Mouse (Mus musculus) embryonic facial prominence, embryonic 13.5 days (tissue): ENCODE data around the gene Naaladl2. TPM values are rescaled to one million over a fixed set of nuclear protein-coding genes. Genes with fewer than 3 reads are reported as not detected.

Experiments used
- ATAC-seq: fragments of 200-750 bp; cut with Nextera tagmentation; 2 replicates; pipeline ENCODE4 v1.8.0; 2017; ENCODE audit warnings: low read depth; ENCODE audit not compliant: insufficient number of reproducible peaks, insufficient read depth, low FRiP score, low TSS enrichment
- H3K27ac ChIP-seq: fragments of 300-500 bp; sonication (generic); 2 replicates; pipeline ENCODE4 v1.5.1; 2015; ENCODE audit warnings: moderate library complexity, mild to moderate bottlenecking, inconsistent platforms
- H3K27me3 ChIP-seq: fragments of 300-500 bp; sonication (generic); 2 replicates; pipeline ENCODE4 v1.6.1; 2015; ENCODE audit warnings: mild to moderate bottlenecking, inconsistent platforms
- H3K36me3 ChIP-seq: fragments of 300-500 bp; sonication (generic); 2 replicates; pipeline ENCODE4 v1.6.1; 2015; ENCODE audit warnings: mild to moderate bottlenecking, inconsistent platforms
- H3K4me1 ChIP-seq: fragments of 300-500 bp; sonication (generic); 2 replicates; pipeline ENCODE4 v1.6.1; 2015; ENCODE audit warnings: inconsistent platforms
- H3K4me2 ChIP-seq: fragments of 300-500 bp; sonication (generic); 2 replicates; pipeline ENCODE4 v1.6.1; 2015; ENCODE audit warnings: moderate library complexity, mild to moderate bottlenecking, inconsistent platforms
- H3K4me3 ChIP-seq: fragments of 300-500 bp; sonication (generic); 2 replicates; pipeline ENCODE4 v1.5.1; 2015; ENCODE audit warnings: mild to moderate bottlenecking, inconsistent platforms
- H3K9ac ChIP-seq: fragments of 300-500 bp; sonication (generic); 2 replicates; pipeline ENCODE4 v1.6.1; 2015; ENCODE audit warnings: mild to moderate bottlenecking, inconsistent platforms
- H3K9me3 ChIP-seq: fragments of 300-500 bp; sonication (generic); 2 replicates; pipeline ENCODE4 v1.6.1; 2016; ENCODE audit warnings: inconsistent platforms
- WGBS: fragments of 180-500 bp; shearing (Covaris S2); methylation state at CpG from one replicate; pipeline ENCODE4 v1.1.7; 2015; ENCODE audit warnings: mixed read lengths; 5-methylcytosine and 5-hydroxymethylcytosine counted together
- polyA plus RNA-seq: library from polyadenylated mRNA; unstranded; fragments of >200 nt; fragmentation: Nextera tagmentation; extraction: Ambion mirVana; gene quantifications from 2 replicates; pipeline ENCODE4 v1.2.1, GENCODE M21; 2015

The Naaladl2 gene
- 2.0 and 2.3 TPM in 2 replicates for polyA plus RNA-seq

GRCm38 (mm10) chr3:25143555-25144311 is at the start of gene Naaladl2:
Gene Naaladl2, minus strand, starts transcription at chr3:25144261.
- H3K36me3 ChIP-seq, result no peaks in the 10 kb centered on the region
- peak within 1 kb of the TSS; percentile 68 for H3K4me2 ChIP-seq
- peak within 1 kb of the TSS; percentile 86 for H3K9ac ChIP-seq
- peak within 1 kb of the TSS; percentile 68 for H3K4me3 ChIP-seq
- H3K27me3 ChIP-seq, result no peaks in the 10 kb centered on the region
- H3K4me1 ChIP-seq, result peaks cover 3% of the 10 kb centered on the region; the same call in 1 of the 2 replicates
- H3K27ac ChIP-seq, result peak within 1 kb of the TSS; percentile 98
- no peaks in the 10 kb centered on the region for H3K9me3 ChIP-seq
- under 1% methylated on average over 93 of the region's 93 CpGs for WGBS
- ATAC-seq, result peak; percentile 81

GRCm38 (mm10) chr3:25151721-25152120 is 7.7 kb upstream of the Naaladl2 start:
- no peaks in the 10 kb centered on the region for H3K27me3 ChIP-seq
- H3K4me3 ChIP-seq, result no peak overlapping the region
- no peak for ATAC-seq
- no peak overlapping the region for H3K4me2 ChIP-seq
- H3K9me3 ChIP-seq, result peaks cover 30% of the 10 kb centered on the region
- no peaks in the 10 kb centered on the region for H3K4me1 ChIP-seq
- no peak overlapping the region for H3K9ac ChIP-seq
- 96% methylated on average over 13 of the region's 13 CpGs for WGBS
- H3K36me3 ChIP-seq, result peaks cover 9% of the 10 kb centered on the region
- H3K27ac ChIP-seq, result no peak overlapping the region

- Histone ChIP-seq H3K36me3 (peaks cover 5% of the 10 kb centered on the region; the same call in 1 of the 2 replicates), H3K27ac (no peak overlapping the region), H3K27me3 (no peaks in the 10 kb centered on the region), H3K4me3 (no peak overlapping the region), H3K4me2 (no peak overlapping the region), H3K4me1 (peaks cover 3% of the 10 kb centered on the region; the same call in 1 of the 2 replicates), H3K9me3 (peaks cover 20% of the 10 kb centered on the region), H3K9ac (no peak overlapping the region)
- no peak for ATAC-seq
Measured at GRCm38 (mm10) chr3:25147271-25147670, 3.2 kb upstream of the Naaladl2 start.

DNA sequence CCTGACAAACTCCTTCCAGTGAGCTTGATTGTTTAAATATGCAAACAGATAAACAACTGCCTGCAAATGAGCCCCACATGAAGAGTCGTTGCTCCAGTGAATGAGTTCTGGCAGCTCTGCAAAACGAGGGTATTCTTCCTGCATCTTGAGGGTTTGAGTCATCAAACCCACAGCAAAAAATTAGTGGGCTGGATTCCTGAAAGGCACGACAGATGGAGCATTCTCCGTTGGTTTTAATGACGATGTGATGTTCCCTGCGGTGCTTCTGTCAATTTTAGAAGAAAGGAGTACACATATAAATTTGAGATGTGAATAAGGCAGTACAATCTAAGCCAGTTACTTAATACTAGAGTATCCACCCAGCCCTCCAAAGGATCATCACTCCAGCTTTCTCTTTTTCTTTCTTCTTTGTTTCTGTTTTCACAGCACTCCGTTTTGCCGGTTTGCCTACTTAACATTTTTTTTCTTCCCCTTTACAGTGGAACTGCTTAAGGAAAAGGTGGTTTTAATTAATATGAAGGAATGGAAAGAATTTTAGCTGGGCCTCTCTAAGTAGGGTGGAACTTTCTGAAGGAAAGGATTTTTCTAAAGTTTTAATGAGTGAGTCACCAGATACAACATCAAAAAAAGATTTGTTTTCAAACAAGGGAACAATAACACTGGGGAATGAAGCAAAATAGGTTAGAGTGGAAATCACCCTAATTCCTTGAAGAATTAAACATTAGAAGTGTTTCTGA is 1.1 kb upstream of the Naaladl2 start:
- Histone ChIP-seq H3K4me1 (peaks cover 3% of the 10 kb centered on the region; the same call in 1 of the 2 replicates), H3K27me3 (no peaks in the 10 kb centered on the region), H3K27ac (peak overlapping the region; percentile 98), H3K4me2 (peak overlapping the region; percentile 68), H3K4me3 (peak overlapping the region; percentile 10), H3K9ac (no peak overlapping the region), H3K9me3 (peaks cover 12% of the 10 kb centered on the region), H3K36me3 (no peaks in the 10 kb centered on the region)
- WGBS, result 2% methylated on average over 8 of the region's 8 CpGs
- no peak for ATAC-seq

DNA sequence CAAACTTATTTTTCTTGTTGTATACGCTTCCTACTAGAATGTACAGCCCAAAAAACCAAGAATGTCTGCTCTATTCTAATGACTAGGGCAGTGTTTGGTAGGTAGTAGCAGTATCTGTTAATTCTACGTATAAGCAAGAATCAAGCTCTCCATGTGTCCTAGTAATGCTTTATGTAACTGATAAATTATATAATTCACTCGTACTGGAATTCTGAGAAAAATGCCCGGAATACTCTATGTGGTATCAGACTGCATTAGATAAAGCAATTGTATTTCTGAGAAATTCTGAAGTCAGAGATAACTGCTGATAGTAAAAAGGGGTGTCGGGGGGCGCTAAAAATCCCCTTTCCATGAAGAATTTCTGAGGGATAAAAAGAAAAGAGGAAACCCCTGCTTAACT is 950 bp downstream of the Naaladl2 start:
- H3K9me3 ChIP-seq, result no peaks in the 10 kb centered on the region
- H3K4me1 ChIP-seq, result peaks cover 3% of the 10 kb centered on the region; the same call in 1 of the 2 replicates
- WGBS, result 41% methylated on average over 6 of the region's 6 CpGs
- no peaks in the 10 kb centered on the region for H3K36me3 ChIP-seq
- peak overlapping the region; percentile 98 for H3K27ac ChIP-seq
- ATAC-seq, result no peak
- H3K27me3 ChIP-seq, result no peaks in the 10 kb centered on the region
- H3K4me2 ChIP-seq, result peak overlapping the region; percentile 68
- H3K9ac ChIP-seq, result peak overlapping the region; percentile 86
- H3K4me3 ChIP-seq, result peak overlapping the region; percentile 68

DNA sequence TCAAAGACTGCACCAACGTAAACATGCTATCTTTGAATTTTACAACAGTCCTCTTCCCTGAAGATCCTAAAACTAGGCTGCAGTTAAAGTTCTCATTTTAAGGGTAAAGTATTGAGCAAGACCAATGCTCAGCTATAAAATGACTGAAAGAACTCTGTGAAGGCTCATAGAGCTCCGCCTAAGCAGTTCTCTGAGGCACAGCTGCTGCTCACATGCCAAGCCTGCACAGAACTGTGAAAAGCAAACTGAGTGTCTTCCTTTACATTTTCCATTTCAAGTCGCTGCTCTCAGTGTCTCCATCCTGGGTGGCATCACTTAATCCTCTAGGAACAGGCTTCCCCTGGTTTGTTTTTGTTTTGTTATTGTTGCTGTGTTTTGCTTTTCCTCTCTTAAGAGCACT is 12.2 kb downstream of the Naaladl2 start:
- Histone ChIP-seq H3K9me3 (no peaks in the 10 kb centered on the region), H3K4me3 (no peak overlapping the region), H3K27ac (peak overlapping the region; percentile 11; the same call in 1 of the 2 replicates), H3K36me3 (no peaks in the 10 kb centered on the region), H3K4me1 (no peaks in the 10 kb centered on the region), H3K27me3 (no peaks in the 10 kb centered on the region), H3K9ac (no peak overlapping the region), H3K4me2 (0 out of 2 replicates have a peak overlapping the region, but pooled peaks have one; percentile 3)
- ATAC-seq, result no peak
- 23% methylated on average over 3 of the region's 3 CpGs for WGBS

DNA sequence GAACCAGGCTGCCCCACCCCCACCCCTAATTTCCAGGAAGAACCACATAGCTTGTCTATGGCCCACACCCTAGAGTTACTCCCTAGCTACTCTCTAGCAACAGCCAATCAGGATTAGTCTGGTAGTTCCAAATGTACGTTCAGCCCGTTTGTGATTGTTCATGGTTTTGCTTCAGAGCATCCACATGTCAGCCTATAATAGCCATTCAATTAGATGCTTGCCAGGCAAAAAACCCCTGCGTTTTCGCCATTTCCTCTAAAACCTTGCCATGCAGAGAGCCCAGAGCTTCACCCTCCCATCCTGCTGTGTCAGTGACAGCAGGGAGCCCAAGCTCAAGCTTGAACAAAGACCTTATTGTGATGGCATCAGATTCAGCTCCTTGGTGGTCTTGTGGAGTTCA is 16.2 kb downstream of the Naaladl2 start:
- Histone ChIP-seq H3K4me2 (no peak overlapping the region), H3K4me3 (no peak overlapping the region), H3K27me3 (no peaks in the 10 kb centered on the region), H3K27ac (no peak overlapping the region), H3K9me3 (no peaks in the 10 kb centered on the region), H3K36me3 (no peaks in the 10 kb centered on the region), H3K4me1 (peaks cover 5% of the 10 kb centered on the region), H3K9ac (no peak overlapping the region)
- no peak for ATAC-seq
- 17% methylated on average over 4 of the region's 4 CpGs for WGBS

DNA sequence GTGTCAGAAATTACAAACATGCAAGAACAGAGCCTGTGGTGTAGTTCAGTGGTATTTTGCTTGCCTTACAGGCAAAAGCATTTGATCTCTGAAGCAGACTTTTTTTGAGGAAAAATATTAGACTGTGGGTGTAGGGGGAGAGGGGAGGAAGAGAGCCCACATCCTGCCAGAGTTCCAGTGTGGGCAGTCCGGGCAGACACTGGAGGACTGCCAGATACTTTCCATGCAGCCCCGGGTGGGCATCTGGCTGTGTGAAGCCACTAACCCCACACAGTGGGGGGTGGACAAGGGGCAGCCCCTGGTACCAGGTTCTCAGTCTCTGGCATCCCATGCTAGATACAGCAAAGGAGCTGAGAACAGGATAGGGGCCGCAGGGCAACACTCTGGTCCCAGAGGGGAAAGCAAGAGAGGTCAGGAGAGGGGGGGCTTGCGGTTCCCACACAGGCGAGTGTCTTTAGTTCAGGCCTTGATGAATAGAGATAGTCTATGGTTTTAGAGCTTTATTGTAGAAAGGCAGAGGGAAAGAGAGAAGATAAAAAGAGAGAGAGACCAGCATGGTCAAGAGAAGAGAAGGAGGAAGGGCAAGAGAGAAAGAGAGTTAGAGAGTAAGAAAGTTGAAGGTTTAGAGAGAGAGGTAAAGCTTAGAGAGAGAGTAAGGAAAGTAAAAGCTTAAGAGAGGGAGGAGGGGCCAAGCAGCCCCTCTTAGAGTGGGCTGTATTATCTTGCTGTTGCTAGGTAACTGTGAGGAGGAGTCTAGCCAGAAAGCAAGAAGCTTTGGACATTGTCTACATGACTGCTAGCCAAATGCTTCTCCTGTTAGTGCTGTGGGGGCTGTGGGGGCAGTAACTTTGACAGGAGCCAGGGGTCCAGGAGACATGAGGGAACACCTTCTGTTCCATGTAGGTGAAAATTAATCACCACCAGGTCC is 18.9 kb downstream of the Naaladl2 start:
- no peaks in the 10 kb centered on the region for H3K27me3 ChIP-seq
- no peak overlapping the region for H3K4me2 ChIP-seq
- ATAC-seq, result no peak
- H3K27ac ChIP-seq, result no peak overlapping the region; the same call in 1 of the 2 replicates
- no peaks in the 10 kb centered on the region for H3K36me3 ChIP-seq
- H3K4me1 ChIP-seq, result peaks cover 5% of the 10 kb centered on the region
- H3K9me3 ChIP-seq, result no peaks in the 10 kb centered on the region
- H3K4me3 ChIP-seq, result no peak overlapping the region
- H3K9ac ChIP-seq, result no peak overlapping the region
- WGBS, result 35% methylated on average over 5 of the region's 5 CpGs

- Histone ChIP-seq H3K36me3 (no peaks in the 10 kb centered on the region), H3K4me2 (no peak overlapping the region), H3K4me3 (no peak overlapping the region), H3K27ac (no peak overlapping the region), H3K27me3 (no peaks in the 10 kb centered on the region), H3K4me1 (no peaks in the 10 kb centered on the region), H3K9ac (no peak overlapping the region), H3K9me3 (no peaks in the 10 kb centered on the region)
- ATAC-seq, result no peak
- whole genome bisulfite sequencing, result 85% methylated on average over 4 of the region's 4 CpGs
Measured at GRCm38 (mm10) chr3:25113107-25113506, 31.0 kb downstream of the Naaladl2 start.

GRCm38 (mm10) chr3:25108997-25109396 is 35.1 kb downstream of the Naaladl2 start:
- Histone ChIP-seq H3K9ac (no peak overlapping the region), H3K27me3 (no peaks in the 10 kb centered on the region), H3K27ac (no peak overlapping the region), H3K4me1 (no peaks in the 10 kb centered on the region), H3K9me3 (no peaks in the 10 kb centered on the region), H3K36me3 (no peaks in the 10 kb centered on the region), H3K4me3 (no peak overlapping the region), H3K4me2 (no peak overlapping the region)
- ATAC-seq, result no peak
- 66% methylated on average over 3 of the region's 3 CpGs for WGBS

- no peak for ATAC-seq
- 86% methylated on average over 2 of the region's 2 CpGs for WGBS
- no peak overlapping the region for H3K9ac ChIP-seq
- H3K36me3 ChIP-seq, result no peaks in the 10 kb centered on the region
- H3K4me1 ChIP-seq, result no peaks in the 10 kb centered on the region
- no peak overlapping the region for H3K4me3 ChIP-seq
- no peak overlapping the region for H3K27ac ChIP-seq
- no peaks in the 10 kb centered on the region for H3K9me3 ChIP-seq
- no peaks in the 10 kb centered on the region for H3K27me3 ChIP-seq
- H3K4me2 ChIP-seq, result no peak overlapping the region
Measured at GRCm38 (mm10) chr3:25092986-25093385, 51.1 kb downstream of the Naaladl2 start.
